Mouse (Mus musculus): ENCODE data around the gene Fbxo7.

Fbxo7 gene

DNA sequence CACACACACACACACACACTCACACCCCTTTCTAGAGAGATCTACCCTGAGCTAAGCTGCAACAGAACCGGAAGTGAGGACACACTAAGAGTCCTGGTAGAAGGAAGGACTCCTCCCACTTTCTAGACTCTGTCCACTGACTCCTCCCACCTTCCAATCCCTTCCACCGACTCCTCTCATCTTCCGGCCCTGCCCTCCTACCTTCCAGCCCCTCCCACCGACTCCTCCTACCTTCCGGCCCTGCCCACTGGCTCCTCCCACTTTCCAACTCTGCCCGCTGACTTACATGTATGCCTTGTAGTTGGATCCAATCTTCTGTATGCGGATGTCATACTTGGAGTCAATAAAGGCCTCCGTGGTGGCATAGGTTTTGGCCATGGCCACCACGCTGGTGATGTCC, 58.1 kb downstream of the Fbxo7 start:
- no peak for DNase-seq (ENCODE audit: low spot score in 2 of 2)

DNA sequence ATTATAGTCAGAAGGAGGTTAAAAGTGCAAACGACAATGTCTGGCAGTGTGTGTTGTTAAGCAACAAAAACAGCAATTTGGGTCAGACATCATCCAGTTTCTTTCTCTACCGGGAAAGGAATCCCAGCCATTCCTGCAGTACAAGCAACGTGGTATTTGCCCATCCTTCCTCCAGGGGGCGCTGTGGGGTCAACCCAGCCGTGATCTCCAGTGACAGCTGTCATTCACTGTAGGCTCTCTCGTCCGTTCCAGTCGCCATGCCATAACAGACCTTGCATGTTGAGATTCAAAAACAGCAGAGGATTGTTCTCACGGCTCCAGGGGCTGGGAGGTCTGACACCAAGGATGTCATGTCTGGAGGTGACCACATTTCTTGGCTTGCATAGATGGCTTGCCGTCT, 70.1 kb downstream of the Fbxo7 start:
- DNase-seq (ENCODE audit: low spot score in 2 of 2) = no peak

DNA sequence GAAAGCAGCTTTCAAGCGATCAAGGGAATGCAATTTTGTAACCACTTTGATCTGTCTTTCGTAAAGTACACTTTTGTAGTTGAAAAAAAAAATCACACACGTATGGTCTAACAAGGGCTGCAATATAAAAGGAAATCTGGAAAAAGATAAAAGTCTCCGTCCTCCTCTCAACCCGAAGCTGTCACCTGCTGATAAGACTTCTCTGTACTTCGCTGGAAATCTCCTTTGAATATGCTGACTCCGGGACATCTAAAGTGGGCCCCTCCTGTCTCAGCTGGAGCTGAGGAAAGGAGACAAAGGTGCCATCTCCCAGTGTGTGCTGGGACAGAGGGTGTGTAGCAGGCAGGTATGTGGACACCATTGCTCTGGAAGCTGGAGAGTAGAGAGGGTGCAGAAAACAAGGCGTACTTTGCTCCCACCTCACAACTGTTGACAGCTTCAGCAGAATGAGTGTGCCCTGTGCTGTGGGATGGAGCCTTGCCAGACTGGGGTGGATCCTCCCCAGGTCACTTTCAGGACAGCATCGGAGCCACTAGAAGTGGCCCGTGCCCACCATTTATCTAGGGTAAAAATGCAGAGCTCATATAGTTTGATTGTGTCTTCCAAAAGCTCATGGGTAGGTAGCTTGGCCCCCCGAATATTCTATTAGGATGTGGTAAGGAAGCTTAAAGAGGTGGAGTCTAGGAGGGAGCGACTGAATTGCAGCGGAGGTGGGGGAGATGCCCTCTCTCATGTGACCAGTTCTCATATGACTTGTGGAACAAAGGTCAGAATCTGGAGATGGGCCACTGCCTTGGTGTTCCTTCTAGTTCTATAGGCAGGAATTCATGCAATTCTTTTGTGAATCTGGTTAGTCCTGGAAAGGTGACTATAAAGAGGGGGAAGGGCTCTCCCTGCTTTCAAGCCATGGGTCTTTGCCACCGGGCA, 71.6 kb downstream of the Fbxo7 start:
- DNase-seq (ENCODE audit: low spot score in 2 of 2) = no peak

GRCm38 (mm10) chr10:86098363-86098762, 76.6 kb downstream of the Fbxo7 start:
- DNase-seq (ENCODE audit: low spot score in 2 of 2) = no peak

DNA sequence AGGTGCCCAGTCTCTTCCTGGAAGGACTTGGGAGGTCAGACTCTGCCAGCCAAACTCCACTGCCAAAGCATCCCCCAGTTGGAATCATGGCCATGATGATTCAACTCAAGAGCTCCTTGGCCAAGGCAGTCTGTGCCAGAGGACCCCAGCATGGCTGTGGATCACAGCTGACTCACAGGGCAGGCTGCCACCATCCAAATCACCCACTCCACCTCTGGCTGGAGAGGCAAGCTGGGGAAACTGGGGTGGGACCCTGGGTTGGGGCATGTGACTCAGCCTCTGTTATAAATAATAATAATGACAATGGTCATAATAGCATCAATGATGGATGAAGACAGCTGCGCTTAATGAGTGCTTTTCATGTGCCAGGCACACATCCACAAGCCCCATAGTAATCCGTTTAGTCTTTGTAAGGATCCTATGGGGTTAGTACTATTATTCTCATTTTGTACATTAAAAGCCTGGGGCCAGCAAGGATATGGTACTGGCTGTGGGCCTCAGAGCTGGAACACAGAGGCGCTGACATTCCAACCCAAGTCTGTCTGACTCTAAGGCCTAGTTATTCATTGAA, 78.6 kb downstream of the Fbxo7 start:
- no peak for DNase-seq (ENCODE audit: low spot score in 2 of 2)

All from right cerebral cortex, adult 2 months (tissue).